Mouse (Mus musculus) cerebellum, adult 2 months (tissue): ENCODE measurements around the gene Ryr3.

ENCODE experiments used
- CTCF ChIP-seq: fragments of 200-500 bp; IDR thresholded peaks from 2 replicates; pipeline ENCODE4 v1.5.1; 2011; ENCODE audit warnings: low read depth, mild to moderate bottlenecking, control low read depth, low read length, moderate library complexity, borderline replicate concordance; ENCODE audit not compliant: insufficient read depth
- POLR2A ChIP-seq: fragments of 200-500 bp; IDR thresholded peaks from 2 replicates; pipeline ENCODE4 v1.6.1; 2011; ENCODE audit warnings: low read length, control low read depth, borderline replicate concordance; ENCODE audit not compliant: insufficient read depth

GRCm38 (mm10) chr2:112714648-112715047 lies 502.2 kb downstream of the Ryr3 start:
- TF ChIP-seq CTCF: no peak
- no peak for TF ChIP-seq POLR2A
